Mouse (Mus musculus) common myeloid progenitor, adult 5-6 weeks (primary cell): Measurements from ENCODE around the gene Spata4. TPM values are rescaled to one million over a fixed set of nuclear protein-coding genes. Genes with fewer than 3 reads are reported as not detected.

Experiments used
- total RNA-seq: library from RNA; stranded (forward); fragments of 200-1000, 187-1606 nt; gene quantifications from 2 replicates; pipeline ENCODE4 v1.2.3, GENCODE M21; 2017

Gene Spata4
- total RNA-seq, 1 experiment from 2014 or later, result not detected

Other genes with a start within 250 kb of the Spata4 start
- not detected in 2 replicates for gene Asb5, start 71.2 kb upstream of the Spata4 start, total RNA-seq
- gene Spcs3, start 70.8 kb upstream of the Spata4 start, total RNA-seq, result 123 and 128 TPM in 2 replicates